Mouse (Mus musculus): ENCODE data around the gene Gm45062. TPM values are rescaled to one million over a fixed set of nuclear protein-coding genes. Genes with fewer than 3 reads are reported as not detected.

Gene Gm45062
- 8.8 TPM for polyA plus RNA-seq (2014; fragmentation: Illumina TruSeq; extraction: RNeasy Lipid Tissue Mini Kit (QIAGEN cat#74804); ENCODE audit: low read depth, low replicate concordance)

GRCm38 (mm10) chr6:8259004-8259666, at the start of gene Gm45062, which contains the start of the genes Rpa3 and Umad1:
Gene Gm45062, plus strand, starts transcription at chr6:8259450.
Gene Rpa3, minus strand, starts transcription at chr6:8259173.
Gene Umad1, plus strand, starts transcription at chr6:8259288.

GRCm38 (mm10) chr6:8509551-8509950, 250.3 kb downstream of the Gm45062 start, which contains the start of gene Glcci1:
Gene Glcci1, plus strand, starts transcription at chr6:8509600.

Other genes starting within 250 kb of the Gm45062 start
- gene Col28a1, start 66.8 kb upstream of the Gm45062 start, polyA plus RNA-seq (2014; fragmentation: Illumina TruSeq; extraction: RNeasy Lipid Tissue Mini Kit (QIAGEN cat#74804); ENCODE audit: low read depth, low replicate concordance) = 0.49 TPM
- gene Mios, start 50.2 kb upstream of the Gm45062 start, polyA plus RNA-seq (2014; fragmentation: Illumina TruSeq; extraction: RNeasy Lipid Tissue Mini Kit (QIAGEN cat#74804); ENCODE audit: low read depth, low replicate concordance) = 27.0 TPM
- gene Rpa3, start 277 bp upstream of the Gm45062 start, polyA plus RNA-seq (2014; fragmentation: Illumina TruSeq; extraction: RNeasy Lipid Tissue Mini Kit (QIAGEN cat#74804); ENCODE audit: low read depth, low replicate concordance) = 40.2 TPM
- gene Umad1, start 162 bp upstream of the Gm45062 start, polyA plus RNA-seq (2014; fragmentation: Illumina TruSeq; extraction: RNeasy Lipid Tissue Mini Kit (QIAGEN cat#74804); ENCODE audit: low read depth, low replicate concordance) = 58.3 TPM

Measured in kidney, adult 10 weeks (tissue).